Mouse (Mus musculus) hindbrain, postnatal 0 days (tissue): ENCODE measurements around the gene Prn. TPM values are rescaled to one million over a fixed set of nuclear protein-coding genes. Genes with fewer than 3 reads are reported as not detected.

Source experiments
- ATAC-seq: fragments of 200-750 bp; cut with Nextera tagmentation; 2 replicates; pipeline ENCODE4 v1.8.0; 2017; ENCODE audit warnings: mild to moderate bottlenecking, moderate TSS enrichment, moderate library complexity
- DNase-seq: peaks from one replicate; pipeline ENCODE4 v3.0.0-alpha.2; 2015; ENCODE audit warnings: low spot score
- H3K27ac ChIP-seq: fragments of 300-500 bp; sonication (generic); 2 replicates; pipeline ENCODE4 v1.5.1; 2014; ENCODE audit warnings: mild to moderate bottlenecking
- H3K27me3 ChIP-seq: fragments of 300-500 bp; sonication (generic); 2 replicates; pipeline ENCODE4 v1.6.1; 2014; ENCODE audit warnings: low read length, mixed read lengths; ENCODE audit not compliant: insufficient read depth
- H3K36me3 ChIP-seq: fragments of 300-500 bp; sonication (generic); 2 replicates; pipeline ENCODE4 v1.6.1; 2014; ENCODE audit warnings: low read length, mixed read lengths; ENCODE audit not compliant: insufficient read depth
- H3K4me1 ChIP-seq: fragments of 300-500 bp; sonication (generic); 2 replicates; pipeline ENCODE4 v1.6.1; 2014; ENCODE audit warnings: antibody characterized with exemption, low read length, mixed read lengths; ENCODE audit not compliant: insufficient read depth
- H3K4me2 ChIP-seq: fragments of 300-500 bp; sonication (generic); 2 replicates; pipeline ENCODE4 v1.6.1; 2014; ENCODE audit warnings: low read depth, mild to moderate bottlenecking, low read length, moderate library complexity, mixed read lengths
- H3K4me3 ChIP-seq: fragments of 300-500 bp; sonication (generic); 2 replicates; pipeline ENCODE4 v1.5.1; 2014; ENCODE audit warnings: low read length
- H3K9ac ChIP-seq: fragments of 300-500 bp; sonication (generic); replicated peaks from 2 replicates; pipeline ENCODE4 v1.6.1; 2014; ENCODE audit warnings: mild to moderate bottlenecking, low read length, moderate library complexity, mixed read lengths
- H3K9me3 ChIP-seq: fragments of 300-500 bp; sonication (generic); 2 replicates; pipeline ENCODE4 v1.6.1; 2016; ENCODE audit warnings: low read length, mixed read lengths
- CTCF ChIP-seq: IDR thresholded peaks from 2 replicates; pipeline ENCODE4 v1.5.1; 2016; ENCODE audit warnings: antibody characterized with exemption, control low read depth, low read depth
- WGBS: fragments of 180-500 bp; shearing (Covaris S2); extraction: QIAGEN DNeasy Blood & Tissue Kit; methylation state at CpG from one replicate; pipeline ENCODE4 v1.1.7; 2014; 5-methylcytosine and 5-hydroxymethylcytosine counted together
- polyA plus RNA-seq: library from polyadenylated mRNA; unstranded; fragments of >200 nt; fragmentation: Nextera tagmentation; extraction: Ambion mirVana; gene quantifications from 2 replicates; pipeline ENCODE4 v1.2.1, GENCODE M21; 2015
- total RNA-seq: library from RNA; depleted of rRNA; stranded (reverse); fragments of >200 nt; gene quantifications from 2 replicates; pipeline ENCODE4 v1.2.3, GENCODE M21; 2014; rRNA removed

Prn gene
- total RNA-seq (not detected in 2 replicates), polyA plus RNA-seq (0.25 and 0.26 TPM in 2 replicates)

DNA sequence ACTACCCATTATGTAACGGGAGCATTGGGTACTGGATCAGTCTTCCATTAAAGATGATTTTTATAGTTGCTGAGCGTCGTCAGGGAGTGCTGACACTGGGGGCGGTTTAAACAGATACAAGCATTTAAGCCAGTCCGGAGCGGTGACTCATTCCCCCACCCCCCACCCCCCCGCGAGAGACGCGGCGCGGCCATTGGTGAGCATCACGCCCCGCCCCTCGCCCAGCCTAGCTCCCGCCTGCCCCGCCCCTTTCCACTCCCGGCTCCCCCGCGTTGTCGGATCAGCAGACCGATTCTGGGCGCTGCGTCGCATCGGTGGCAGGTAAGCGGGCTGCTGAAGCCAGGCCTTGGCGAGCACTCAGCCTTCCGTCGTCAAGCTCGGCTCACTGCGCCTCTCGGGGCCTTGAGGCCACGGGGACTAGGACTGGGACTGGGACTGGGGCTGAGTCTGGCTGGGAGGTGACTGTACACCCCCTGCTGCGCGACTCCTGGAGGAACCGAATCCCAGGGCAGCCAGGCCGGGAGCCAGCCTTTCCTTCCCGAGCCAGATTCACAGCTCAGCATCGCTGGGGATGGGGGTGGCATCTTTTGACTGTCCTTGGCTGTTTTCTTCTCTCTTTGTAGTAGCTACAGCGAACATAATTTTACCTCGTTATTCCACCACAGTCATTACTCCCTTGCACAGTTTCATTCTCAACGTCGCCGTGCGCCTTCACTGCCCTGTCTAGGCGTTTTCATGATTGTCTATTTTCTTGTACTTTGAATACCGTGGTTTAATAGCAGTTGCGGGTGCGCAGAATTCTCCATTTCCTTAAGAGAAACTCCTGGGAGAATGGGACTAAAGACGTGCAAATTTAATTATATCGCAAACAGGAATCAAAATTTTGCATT, at the start of gene Prn, which contains the start of gene Prnp:
Gene Prn (plus strand): TSS at position 275 of the 890 bp plus-strand sequence.
Gene Prnp (plus strand): TSS at position 246 of the 890 bp plus-strand sequence.
- H3K27me3 ChIP-seq, result no peaks in the 10 kb centered on the region
- H3K4me3 ChIP-seq, result peak within 1 kb of the TSS; percentile 74
- peaks cover 14% of the 10 kb centered on the region for H3K4me1 ChIP-seq
- 3% methylated on average over 51 of the region's 52 CpGs for WGBS
- DNase-seq, result peak; percentile 97
- H3K9ac ChIP-seq, result peak within 1 kb of the TSS; percentile 89
- peak within 1 kb of the TSS; percentile 96 for H3K27ac ChIP-seq
- H3K4me2 ChIP-seq, result peak within 1 kb of the TSS; percentile 72
- no peaks in the 10 kb centered on the region for H3K9me3 ChIP-seq
- H3K36me3 ChIP-seq, result no peaks in the 10 kb centered on the region
- 0 out of 2 replicates have a peak, but pooled peaks have one; percentile 22 for TF ChIP-seq CTCF
- peak; percentile 96 for ATAC-seq

DNA sequence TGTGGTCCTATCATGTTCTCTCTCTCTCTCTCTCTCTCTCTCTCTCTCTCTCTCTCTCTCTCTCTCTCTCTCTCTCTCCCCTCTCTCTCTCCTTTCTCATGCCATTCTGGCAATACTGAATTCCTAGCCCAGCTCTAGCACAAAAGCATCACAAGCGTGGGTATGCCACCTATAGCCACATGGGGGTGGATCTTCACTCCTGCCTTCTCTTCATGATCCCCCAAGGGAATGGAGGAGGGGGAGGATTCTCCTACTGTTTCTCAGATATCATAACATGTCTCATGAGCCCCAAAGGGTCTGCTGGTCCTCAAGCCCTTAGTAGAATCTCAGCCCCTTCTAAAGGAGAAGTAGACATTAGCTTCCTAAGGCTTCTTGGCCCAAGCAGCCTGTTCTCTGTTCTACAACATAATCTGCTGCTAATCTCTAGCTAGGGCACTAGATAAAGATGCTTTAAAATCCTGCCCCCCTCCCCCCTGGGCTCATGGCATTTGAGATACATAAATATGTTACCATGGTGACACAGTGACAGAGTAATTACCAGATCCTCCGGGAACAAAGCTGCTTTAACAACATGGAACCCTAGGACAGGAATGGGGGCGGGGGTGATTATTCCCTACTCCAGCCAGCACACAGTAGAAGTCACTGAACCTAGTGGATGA, 47.0 kb upstream of the Prn start:
- 19% methylated on average over 3 of the region's 3 CpGs for WGBS
- DNase-seq, result peak; percentile 62
- Histone ChIP-seq H3K4me2 (no peak overlapping the region), H3K36me3 (no peaks in the 10 kb centered on the region), H3K9ac (no peak overlapping the region), H3K4me3 (no peak overlapping the region), H3K9me3 (no peaks in the 10 kb centered on the region), H3K4me1 (0 out of 2 replicates have a peak, but pooled peaks cover 5% of the 10 kb centered on the region), H3K27ac (no peak overlapping the region), H3K27me3 (no peaks in the 10 kb centered on the region)
- peak; percentile 28; the same call in 1 of the 2 replicates for TF ChIP-seq CTCF
- ATAC-seq, result peak; percentile 79

DNA sequence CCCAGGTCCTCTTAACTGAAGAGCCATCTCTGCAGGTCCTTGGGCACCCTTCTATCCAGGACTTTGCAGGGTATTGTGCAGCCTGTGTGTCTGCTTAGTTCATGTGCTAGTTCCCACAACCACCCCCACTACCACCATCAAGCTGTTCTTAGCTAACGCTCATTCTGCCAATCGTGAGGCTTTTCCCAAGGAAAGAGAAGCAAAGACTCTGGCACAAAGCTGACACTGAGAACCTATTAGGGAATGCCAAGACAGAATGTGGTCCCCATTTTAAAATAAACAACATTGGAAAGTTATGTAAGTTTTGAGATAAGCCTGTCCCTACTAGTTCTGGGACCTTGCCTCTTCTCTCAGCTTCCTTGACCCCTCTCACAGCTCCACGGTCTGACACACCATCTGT, 46.3 kb upstream of the Prn start:
- no peak overlapping the region for H3K4me2 ChIP-seq
- WGBS, result 61% methylated on average over 3 of the region's 3 CpGs
- no peak for TF ChIP-seq CTCF
- no peak overlapping the region for H3K4me3 ChIP-seq
- no peak for DNase-seq
- H3K36me3 ChIP-seq, result no peaks in the 10 kb centered on the region
- 0 out of 2 replicates have a peak, but pooled peaks cover 5% of the 10 kb centered on the region for H3K4me1 ChIP-seq
- no peak overlapping the region for H3K27ac ChIP-seq
- no peaks in the 10 kb centered on the region for H3K9me3 ChIP-seq
- no peak overlapping the region for H3K9ac ChIP-seq
- ATAC-seq, result 0 out of 2 replicates have a peak, but pooled peaks have one; percentile 15
- no peaks in the 10 kb centered on the region for H3K27me3 ChIP-seq

DNA sequence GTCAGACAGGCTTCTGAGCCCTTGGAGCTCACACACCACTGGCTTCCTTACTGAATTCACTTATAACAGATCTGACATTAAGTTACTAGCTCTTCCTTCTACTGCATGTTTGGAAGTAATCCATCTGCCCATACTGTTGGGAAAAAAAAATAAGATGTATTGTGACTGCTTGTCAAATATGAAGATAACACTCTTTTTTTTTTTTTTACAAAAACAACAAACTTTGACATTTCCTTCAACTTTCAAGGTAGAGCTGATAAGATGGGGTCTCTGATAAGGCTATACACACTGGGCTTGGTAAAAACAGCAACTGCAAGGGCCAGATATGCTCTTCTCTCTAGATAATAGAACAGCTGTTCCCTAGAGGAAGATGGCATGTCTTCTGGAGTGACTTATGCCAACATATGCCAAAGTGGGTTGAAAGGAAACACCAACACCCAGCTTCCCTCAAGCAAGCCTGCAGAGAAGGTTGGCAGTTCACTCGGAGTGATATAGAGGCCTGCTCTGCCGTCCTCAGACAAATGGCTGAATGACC, 45.4 kb upstream of the Prn start:
- Histone ChIP-seq H3K36me3 (no peaks in the 10 kb centered on the region), H3K27ac (no peak overlapping the region), H3K27me3 (no peaks in the 10 kb centered on the region), H3K9me3 (no peaks in the 10 kb centered on the region), H3K4me3 (no peak overlapping the region), H3K4me2 (no peak overlapping the region), H3K9ac (no peak overlapping the region), H3K4me1 (0 out of 2 replicates have a peak, but pooled peaks cover 5% of the 10 kb centered on the region)
- WGBS, result 90% methylated on average over 2 of the region's 2 CpGs
- TF ChIP-seq CTCF, result no peak
- DNase-seq (no peak), ATAC-seq (no peak)

DNA sequence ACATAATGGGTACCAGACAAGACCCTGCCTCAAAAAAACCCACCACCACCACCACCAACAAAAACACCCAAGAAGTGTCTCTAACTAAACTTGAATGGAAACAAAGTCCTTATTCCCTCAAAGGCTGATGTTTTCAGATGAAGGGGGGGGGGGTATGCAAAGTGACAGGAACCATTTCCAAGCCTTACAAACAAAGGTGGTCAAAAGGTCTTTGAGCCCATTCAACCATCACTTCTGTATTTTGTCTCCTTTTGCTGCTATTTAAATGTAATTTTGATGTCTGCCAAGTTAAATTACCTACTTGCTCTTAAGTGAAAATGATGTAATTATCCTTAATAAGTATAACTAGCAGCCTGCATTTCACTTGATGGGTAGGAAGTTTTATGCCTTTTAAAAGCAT, 43.1 kb upstream of the Prn start:
- no peak overlapping the region for H3K27ac ChIP-seq
- TF ChIP-seq CTCF, result no peak

DNA sequence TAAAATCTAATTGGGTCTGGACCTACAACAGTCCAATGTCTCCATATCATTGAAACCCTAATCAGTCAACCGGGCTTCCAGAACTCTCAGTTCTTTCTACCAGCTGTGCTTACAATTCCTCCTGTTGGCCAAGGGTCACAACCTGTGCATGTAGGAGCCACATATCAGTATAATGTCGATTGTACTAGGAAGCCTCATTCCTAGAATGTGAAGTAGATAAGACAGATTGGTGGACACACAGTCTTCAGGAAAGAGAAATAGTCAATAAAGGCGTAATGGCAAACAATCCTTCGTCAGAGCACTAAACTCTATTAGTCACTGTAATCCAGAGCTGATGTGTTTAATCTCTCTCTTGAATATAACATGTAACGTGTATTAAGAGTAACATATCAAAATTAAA, 40.8 kb upstream of the Prn start:
- no peak for TF ChIP-seq CTCF
- WGBS, result 92% methylated on average over 5 of the region's 5 CpGs
- Histone ChIP-seq H3K36me3 (no peaks in the 10 kb centered on the region), H3K27me3 (no peaks in the 10 kb centered on the region), H3K9ac (no peak overlapping the region), H3K9me3 (no peaks in the 10 kb centered on the region), H3K27ac (no peak overlapping the region), H3K4me2 (no peak overlapping the region), H3K4me3 (no peak overlapping the region), H3K4me1 (no peaks in the 10 kb centered on the region)
- DNase-seq (no peak), ATAC-seq (no peak)

More for the DNA sequence above, 43.1 kb upstream of the Prn start:
- Histone ChIP-seq H3K27me3 (no peaks in the 10 kb centered on the region), H3K4me2 (no peak overlapping the region), H3K4me3 (no peak overlapping the region), H3K36me3 (no peaks in the 10 kb centered on the region), H3K9ac (no peak overlapping the region), H3K4me1 (0 out of 2 replicates have a peak, but pooled peaks cover 5% of the 10 kb centered on the region), H3K9me3 (no peaks in the 10 kb centered on the region)
- ATAC-seq (no peak), DNase-seq (no peak)
